Mouse (Mus musculus): ENCODE measurements around the gene Pgp.

- TF ChIP-seq POLR2A (IDR thresholded peaks at IDR 0.05; ENCODE audit: control insufficient read depth, low read depth, low read length), result no peak
- TF ChIP-seq CTCF (IDR thresholded peaks at IDR 0.05; ENCODE audit: control insufficient read depth, insufficient read depth, insufficient replicate concordance, low read depth, low read length), result no peak
Measured at GRCm38 (mm10) chr17:24507129-24507664, 37.0 kb downstream of the Pgp start.
